Mouse (Mus musculus) T-cell, adult 2 months (primary cell): Measurements from ENCODE around the gene Arhgef17.

Experiments used
- DNase-seq: peaks from one replicate; pipeline ENCODE4 v3.0.0; 2022; ENCODE audit warnings: low spot score

Gene Arhgef17

GRCm38 (mm10) chr7:100941169-100941568, 9.3 kb upstream of the Arhgef17 start:
- DNase-seq: no peak

- no peak for DNase-seq
These were observed 6.2 kb upstream of the Arhgef17 start for GRCm38 (mm10) chr7:100938106-100938505.

GRCm38 (mm10) chr7:100937481-100937880, 5.6 kb upstream of the Arhgef17 start:
- no peak for DNase-seq

GRCm38 (mm10) chr7:100933520-100933919, 1.6 kb upstream of the Arhgef17 start:
- DNase-seq: no peak

GRCm38 (mm10) chr7:100932481-100933007, 637 bp upstream of the Arhgef17 start:
- peak; percentile 82 for DNase-seq

GRCm38 (mm10) chr7:100931316-100931925, 486 bp downstream of the Arhgef17 start:
- DNase-seq: no peak

- DNase-seq: no peak
These were observed 1.1 kb downstream of the Arhgef17 start for GRCm38 (mm10) chr7:100930619-100931315.

GRCm38 (mm10) chr7:100929639-100930303, 2.1 kb downstream of the Arhgef17 start:
- no peak for DNase-seq

DNA sequence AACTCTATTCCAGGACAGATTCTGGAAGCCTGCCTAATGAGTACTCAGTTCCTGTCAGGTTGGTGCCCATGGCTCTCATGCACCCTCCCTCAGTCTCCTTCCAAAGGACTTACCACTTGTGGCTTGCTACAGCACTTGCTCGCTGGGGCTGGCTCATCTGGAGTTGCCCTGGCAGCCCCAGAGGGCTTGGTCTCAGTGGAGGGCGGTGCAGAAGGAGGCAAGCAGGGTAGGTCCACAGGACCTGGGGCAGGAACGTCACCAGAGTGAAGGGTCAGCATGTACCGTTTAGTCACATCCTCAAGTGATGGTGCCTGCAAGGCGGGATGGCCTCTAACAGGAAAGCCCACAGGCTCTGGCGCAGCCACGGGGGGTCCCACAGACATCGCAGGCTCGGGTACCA, 3.5 kb downstream of the Arhgef17 start:
- no peak for DNase-seq

GRCm38 (mm10) chr7:100927287-100928000, 4.5 kb downstream of the Arhgef17 start:
- no peak for DNase-seq

DNA sequence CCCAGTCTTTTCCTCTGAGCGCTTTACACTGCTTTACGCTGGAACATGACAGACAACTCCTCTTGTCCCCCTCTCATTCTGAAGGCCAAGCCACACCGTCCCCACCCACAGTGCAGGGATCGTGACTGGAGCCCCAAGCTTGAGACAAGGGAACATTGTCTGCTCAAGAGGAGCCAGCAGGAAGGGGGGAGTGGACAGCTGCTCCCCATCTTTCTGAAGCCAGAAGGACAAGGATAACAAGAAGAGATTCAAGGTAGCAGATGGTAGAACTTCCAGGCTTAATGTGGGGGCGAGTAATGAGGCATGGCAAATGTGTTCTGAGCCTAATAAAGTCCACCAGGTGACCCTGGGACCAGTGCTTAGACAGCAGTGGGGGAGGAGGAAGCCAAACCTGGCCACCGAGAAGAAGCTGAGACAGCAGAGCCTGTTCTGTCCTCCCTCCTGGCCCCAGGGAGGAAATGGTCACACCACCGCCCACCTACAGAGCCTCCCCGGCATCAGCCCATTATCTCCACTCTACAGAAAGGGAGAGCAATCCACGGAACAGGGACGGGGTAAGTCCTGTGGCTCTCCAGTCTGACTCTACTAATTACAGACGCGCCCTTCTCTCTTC, 5.5 kb downstream of the Arhgef17 start:
- no peak for DNase-seq

DNA sequence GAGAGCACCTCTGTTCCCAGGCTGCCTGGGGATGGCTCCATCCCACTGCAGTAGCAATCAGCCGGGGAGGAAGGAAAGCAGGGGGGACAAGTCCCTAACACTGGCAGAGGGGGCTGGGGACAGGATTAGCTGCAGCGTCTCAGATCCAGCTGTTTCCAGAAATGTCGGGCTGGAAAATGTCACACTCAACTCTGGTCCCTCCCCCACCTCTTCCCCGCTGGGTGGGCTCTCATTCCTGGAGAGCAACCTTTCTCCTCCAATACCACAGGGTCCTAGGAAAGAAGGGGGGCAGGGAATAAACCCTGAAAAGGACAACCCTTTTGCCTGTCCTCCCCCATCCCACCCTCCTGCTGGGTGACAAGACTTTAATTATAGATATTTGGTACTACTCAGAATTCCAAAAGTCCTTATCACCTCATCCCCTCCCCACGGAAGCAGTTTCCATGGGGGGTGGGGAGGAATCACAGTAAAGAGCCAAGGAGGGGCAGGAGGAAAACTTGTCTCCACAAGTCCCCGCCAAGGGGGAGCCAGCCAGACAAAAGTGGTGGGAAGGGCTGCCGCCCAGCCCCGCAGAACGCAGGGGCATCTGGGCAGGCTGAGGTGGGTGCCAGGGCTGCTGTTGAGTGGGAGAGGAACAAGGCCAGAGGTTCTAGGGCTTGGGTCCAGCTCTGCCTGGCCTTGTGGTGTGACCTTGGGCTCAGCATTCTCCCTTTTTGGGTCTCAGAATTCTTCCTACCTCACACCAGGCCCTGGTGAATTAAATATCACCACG, 7.0 kb downstream of the Arhgef17 start:
- no peak for DNase-seq

GRCm38 (mm10) chr7:100924200-100924599, 7.7 kb downstream of the Arhgef17 start:
- no peak for DNase-seq

DNA sequence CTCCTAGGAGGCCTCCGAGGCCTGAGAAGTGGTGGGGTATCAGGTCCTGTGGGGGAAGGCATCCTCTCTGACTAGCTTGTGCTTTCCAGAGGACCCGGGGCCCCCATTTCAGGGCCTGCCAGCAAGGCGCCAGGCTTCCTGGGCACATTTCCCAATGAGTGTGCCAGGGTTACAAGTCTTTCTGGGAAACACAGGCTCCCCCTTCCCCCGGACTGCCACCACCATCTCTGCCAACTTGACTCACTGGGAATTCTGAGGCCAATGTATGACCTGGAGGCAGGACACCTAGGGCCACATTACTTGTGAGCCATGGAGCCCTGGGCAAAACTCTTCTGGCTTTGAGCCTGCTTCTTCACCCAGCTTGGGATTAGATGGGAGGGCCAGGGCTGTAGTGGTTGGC, 9.0 kb downstream of the Arhgef17 start:
- DNase-seq: no peak

DNA sequence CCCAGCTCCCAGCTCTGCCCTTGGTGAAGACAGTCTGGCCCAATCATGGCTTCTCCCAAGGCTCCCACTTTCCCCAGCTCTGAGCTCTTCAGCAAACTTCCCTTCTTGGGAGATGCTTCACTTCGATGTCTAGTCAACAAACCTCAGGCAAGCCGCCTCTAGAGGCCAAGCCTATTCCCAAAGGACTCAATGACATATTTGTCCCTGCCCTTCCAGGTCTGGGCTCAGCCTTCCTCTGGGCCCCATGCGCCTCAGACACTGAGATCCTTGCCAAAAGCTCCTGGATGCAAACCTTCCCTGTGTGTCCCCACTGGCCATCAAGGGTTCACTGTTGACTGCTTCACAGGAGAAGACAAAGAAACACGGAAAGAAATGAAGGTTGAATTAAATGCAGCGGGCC, 10.6 kb downstream of the Arhgef17 start:
- DNase-seq: no peak

DNA sequence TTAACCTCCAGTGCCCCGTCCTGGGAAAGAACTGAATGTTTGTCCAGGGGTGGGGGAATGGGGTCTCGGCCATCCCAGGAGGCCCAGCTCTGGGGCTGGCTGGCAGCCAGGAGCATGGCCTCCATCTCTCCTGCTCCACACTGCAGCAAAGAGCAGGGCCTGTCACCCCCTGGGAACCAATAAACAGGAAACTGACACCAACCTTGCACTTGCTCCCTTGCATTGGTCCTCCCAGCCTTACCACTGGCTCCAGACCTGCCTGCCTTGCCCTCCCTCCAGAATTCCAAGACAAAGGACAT, 12.1 kb downstream of the Arhgef17 start:
- no peak for DNase-seq

GRCm38 (mm10) chr7:100919006-100919808, 12.7 kb downstream of the Arhgef17 start:
- DNase-seq: no peak

DNA sequence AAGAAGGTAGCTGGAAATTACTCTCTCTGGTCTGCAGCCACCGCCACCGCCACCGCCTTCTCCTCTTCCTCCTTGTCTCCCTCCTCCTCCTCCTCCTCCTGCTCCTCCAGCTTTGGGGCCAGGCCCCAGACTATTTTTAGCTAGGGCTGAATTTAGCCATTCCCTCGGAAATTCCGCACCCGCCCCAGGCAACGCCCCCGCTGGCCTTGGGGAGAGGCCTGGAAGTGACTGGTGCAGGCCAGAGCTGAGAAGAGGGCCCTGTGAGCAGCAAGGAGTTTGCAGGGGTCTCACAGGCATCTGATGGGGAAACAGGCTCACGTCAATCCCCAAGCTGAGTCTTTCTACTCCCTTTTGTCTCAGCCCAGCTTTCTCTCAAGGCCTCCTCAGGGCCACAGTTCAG, 13.7 kb downstream of the Arhgef17 start:
- no peak for DNase-seq

GRCm38 (mm10) chr7:100917751-100918150, 14.2 kb downstream of the Arhgef17 start:
- DNase-seq: no peak

- no peak for DNase-seq
These were observed 15.4 kb downstream of the Arhgef17 start for GRCm38 (mm10) chr7:100916526-100916925.

GRCm38 (mm10) chr7:100915204-100915603, 16.7 kb downstream of the Arhgef17 start:
- DNase-seq: no peak
